9 mouse cellular contexts compared by ENCODE assay signal in genomic region chr2:84838593-84838949, GRCm38 (mm10). TPM values are rescaled to one million over a fixed set of nuclear protein-coding genes. Genes with fewer than 3 reads are reported as not detected.
DNase-seq lines count a peak whose midpoint lies in the region; ATAC-seq and TF ChIP-seq lines count a peak whose summit lies in the region.
"Had no signal": no experiment of that assay in that cellular context is flagged by ENCODE, and none has a peak within 500 bp of the region (broad histone marks: within the 10 kb centered on the region; RNA-seq: fewer than 3 reads in every experiment).

Slc43a1 (plus strand) TSS chr2:84838850.

- H3K9me3 ChIP-seq in heart, embryonic 13.5 days = no peaks in the 10 kb centered on the region
- H3K9me3 ChIP-seq in E14TG2a.4 (ENCODE audit: low read length) = no peaks in the 10 kb centered on the region
- H3K9me3 ChIP-seq in forebrain, embryonic 15.5 days = no peaks in the 10 kb centered on the region
- no peaks in the 10 kb centered on the region for H3K9me3 ChIP-seq in liver, embryonic 15.5 days (replicated peaks)

- peak within 1 kb of the TSS; percentile 74 for H3K4me3 ChIP-seq in heart, embryonic 13.5 days
- peak within 1 kb of the TSS; percentile 85 for H3K4me3 ChIP-seq in E14TG2a.4 (replicated peaks; ENCODE audit: low read length)
- peak within 1 kb of the TSS; percentile 58 for H3K4me3 ChIP-seq in forebrain, embryonic 15.5 days
- peak within 1 kb of the TSS; percentile 70 for H3K4me3 ChIP-seq in liver, embryonic 15.5 days (replicated peaks)

- no peak for TF ChIP-seq CTCF in E14TG2a.4 (conservative IDR thresholded peaks at IDR 0.05; ENCODE audit: low read length)

- peak within 1 kb of the TSS; percentile 94 for H3K27ac ChIP-seq in heart, embryonic 13.5 days (replicated peaks)
- no peak within 1 kb of the TSS for H3K27ac ChIP-seq in forebrain, embryonic 15.5 days (replicated peaks)
- H3K27ac ChIP-seq in liver, embryonic 15.5 days (replicated peaks) = peak within 1 kb of the TSS; percentile 94

- WGBS in heart, embryonic 13.5 days = 22% methylated on average over 10 of the region's 10 CpGs
- 9% methylated on average over 10 of the region's 10 CpGs for WGBS in forebrain, embryonic 15.5 days
- 14% methylated on average over 10 of the region's 10 CpGs for WGBS in liver, embryonic 15.5 days (ENCODE audit: insufficient replicate concordance)

- no peak for DNase-seq in heart, adult 11 months
- DNase-seq in retina, postnatal 1 day = no peak
- DNase-seq in frontal cortex, postnatal 14 days (ENCODE audit: low spot score in 2 of 2) = no peak
- DNase-seq in adrenal gland, postnatal 10 days = no peak

- peaks cover 26% of the 10 kb centered on the region; the same call in 1 of the 2 replicates for H3K27me3 ChIP-seq in heart, embryonic 13.5 days (replicated peaks)
- H3K27me3 ChIP-seq in E14TG2a.4 (ENCODE audit: insufficient read depth, low read length) = peaks cover 64% of the 10 kb centered on the region
- peaks cover 14% of the 10 kb centered on the region for H3K27me3 ChIP-seq in forebrain, embryonic 15.5 days
- H3K27me3 ChIP-seq in liver, embryonic 15.5 days = peaks cover 6% of the 10 kb centered on the region; the same call in 1 of the 2 replicates

- peaks cover 43% of the 10 kb centered on the region for H3K4me1 ChIP-seq in heart, embryonic 13.5 days
- H3K4me1 ChIP-seq in E14TG2a.4 (replicated peaks; ENCODE audit: low read depth, low read length) = peaks cover 59% of the 10 kb centered on the region
- peaks cover 31% of the 10 kb centered on the region for H3K4me1 ChIP-seq in forebrain, embryonic 15.5 days
- peaks cover 36% of the 10 kb centered on the region for H3K4me1 ChIP-seq in liver, embryonic 15.5 days (replicated peaks)

- ATAC-seq in heart, embryonic 13.5 days (ENCODE audit: extremely low read depth, insufficient number of reproducible peaks, low FRiP score, low TSS enrichment) = no peak
- ATAC-seq in forebrain, embryonic 15.5 days (replicated peaks) = no peak
- ATAC-seq in liver, embryonic 15.5 days (ENCODE audit: insufficient read depth) = no peak
- ATAC-seq: Patski had no signal

- peak within 1 kb of the TSS; percentile 89 for H3K9ac ChIP-seq in heart, embryonic 13.5 days
- H3K9ac ChIP-seq in forebrain, embryonic 15.5 days (replicated peaks) = peak within 1 kb of the TSS; percentile 61
- H3K9ac ChIP-seq in liver, embryonic 15.5 days = peak within 1 kb of the TSS; percentile 86

- no peaks in the 10 kb centered on the region for H3K36me3 ChIP-seq in heart, embryonic 13.5 days
- H3K36me3 ChIP-seq in E14TG2a.4 (ENCODE audit: insufficient read depth, low read length) = peaks cover 22% of the 10 kb centered on the region
- H3K36me3 ChIP-seq in forebrain, embryonic 15.5 days = no peaks in the 10 kb centered on the region
- peaks cover 12% of the 10 kb centered on the region for H3K36me3 ChIP-seq in liver, embryonic 15.5 days (replicated peaks)

- H3K4me2 ChIP-seq in heart, embryonic 13.5 days = peak within 1 kb of the TSS; percentile 79
- H3K4me2 ChIP-seq in forebrain, embryonic 15.5 days (replicated peaks) = peak within 1 kb of the TSS; percentile 100
- peak within 1 kb of the TSS; percentile 79 for H3K4me2 ChIP-seq in liver, embryonic 15.5 days

RNA-seq across cellular contexts. Expression of gene Slc43a1, which starts in this region (rescaled TPM):
- polyA plus RNA-seq in heart, embryonic 13.5 days (2015; fragmentation: Nextera tagmentation; extraction: Ambion mirVana) = 16.1 and 17.1 TPM in 2 replicates
- 2.5 and 3.4 TPM in 2 replicates for polyA plus RNA-seq in forebrain, embryonic 15.5 days (2015; fragmentation: Nextera tagmentation; extraction: Ambion mirVana)
- polyA plus RNA-seq in liver, embryonic 15.5 days (2015; fragmentation: Nextera tagmentation; extraction: Ambion mirVana) = 190 and 203 TPM in 2 replicates
- total RNA-seq in adrenal gland, postnatal 10 days (2021) = 1 to 10 TPM; 7.9 to 8.0 TPM

Comparison
In these comparisons a context has a peak if more than half of its experiments do, and no peak if none do; other contexts are left out.
1. RNA of gene Slc43a1 (polyA plus RNA-seq): 190 to 203 TPM in liver, embryonic 15.5 days; 16.1 to 17.1 TPM in heart, embryonic 13.5 days and 2.5 to 3.4 TPM in forebrain, embryonic 15.5 days; every median in the first group is over 10 times any median in the second.
2. Peak in every context shown above with its lines, with median percentiles within 50 percentile points of each other: H3K4me2 ChIP-seq, H3K4me3 ChIP-seq and H3K9ac ChIP-seq.